In the genomic region with DNA sequence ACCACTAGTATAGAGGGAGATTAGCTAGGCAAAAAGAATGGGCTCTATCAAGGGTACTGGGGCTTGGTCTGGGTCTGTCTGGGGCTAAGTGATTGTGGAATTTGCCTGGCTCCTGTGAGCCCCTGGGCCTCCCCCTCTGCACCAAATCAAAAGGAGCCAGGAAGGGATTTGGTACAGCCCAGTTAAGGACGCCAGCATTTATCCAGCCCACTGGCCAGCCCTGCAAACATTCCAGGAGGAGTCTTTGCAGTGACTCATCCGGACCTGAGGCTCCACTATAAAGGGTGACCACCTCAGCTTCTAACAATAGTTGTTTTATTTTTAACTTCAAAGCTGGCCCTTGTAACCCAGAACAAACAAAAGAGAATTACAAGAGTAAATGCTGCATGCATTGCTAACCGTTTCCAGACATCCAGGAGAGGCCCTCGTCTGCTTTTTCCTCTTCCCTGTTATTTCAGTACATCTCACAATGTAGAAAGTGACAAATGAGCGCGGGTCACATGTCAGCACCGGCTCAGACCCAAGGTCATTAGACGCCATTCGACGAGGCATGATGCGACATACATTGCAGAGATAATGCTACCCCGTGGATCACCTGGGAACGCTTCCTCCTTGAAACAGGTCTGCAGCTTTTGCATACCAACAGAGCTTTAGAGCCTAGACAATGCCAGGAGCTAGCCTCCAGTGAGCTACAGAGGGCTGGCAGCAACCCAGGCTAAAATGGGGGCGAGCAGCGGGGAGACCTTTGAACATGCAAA, we compare ENCODE assay signal across 9 mouse cellular contexts.
A peak's percentile ranks its signal among the peaks of the same experiment; 100 is the strongest.
DNase-seq lines count a peak whose midpoint lies in the region; ATAC-seq lines count a peak whose summit lies in the region.
"Had no signal": no experiment of that assay in that cellular context is flagged by ENCODE, and none has a peak within 500 bp of the region (broad histone marks: within the 10 kb centered on the region; RNA-seq: fewer than 3 reads in every experiment).

No protein-coding gene starts in this region.

- 0 out of 2 replicates have a peak, but pooled peaks cover 5% of the 10 kb centered on the region for H3K36me3 ChIP-seq in kidney, embryonic 15.5 days
- no peaks in the 10 kb centered on the region for H3K36me3 ChIP-seq in embryonic facial prominence, embryonic 15.5 days
- H3K36me3 ChIP-seq in hindbrain, embryonic 16.5 days (ENCODE audit: control insufficient read depth, insufficient read depth, low read length) = no peaks in the 10 kb centered on the region

- no peak for ATAC-seq in kidney, embryonic 15.5 days (replicated peaks; ENCODE audit: low FRiP score)
- peak; percentile 29; the same call in 1 of the 2 replicates for ATAC-seq in embryonic facial prominence, embryonic 15.5 days (ENCODE audit: insufficient number of reproducible peaks, low FRiP score, low TSS enrichment, low read depth)
- ATAC-seq in hindbrain, embryonic 16.5 days = no peak; the same call in 1 of the 2 replicates

- 42% methylated on average over 15 of the region's 15 CpGs for WGBS in kidney, embryonic 15.5 days
- WGBS in embryonic facial prominence, embryonic 15.5 days = 27% methylated on average over 15 of the region's 15 CpGs
- 42% methylated on average over 15 of the region's 15 CpGs for WGBS in hindbrain, embryonic 16.5 days

- no peak for DNase-seq in kidney, adult 18-20 months
- peak; percentile 30 for DNase-seq in adrenal gland, postnatal 10 days
- no peak for DNase-seq in c-Kit-positive CD71-positive TER-119-positive erythroid progenitor cells, embryonic 14.5 days (ENCODE audit: low spot score)
- DNase-seq in B cell, adult 2 months = no peak
- no peak for DNase-seq in right cerebral cortex, postnatal 14 days

- H3K27ac ChIP-seq in kidney, embryonic 15.5 days = 0 out of 2 replicates have a peak overlapping the region, but pooled peaks have one; percentile 27
- H3K27ac ChIP-seq in embryonic facial prominence, embryonic 15.5 days (replicated peaks) = peak overlapping the region; percentile 34; the same call in 1 of the 2 replicates
- 0 out of 2 replicates have a peak overlapping the region, but pooled peaks have one; percentile 10 for H3K27ac ChIP-seq in hindbrain, embryonic 16.5 days (ENCODE audit: low read depth, low read length)

- H3K4me3 ChIP-seq in kidney, embryonic 15.5 days (replicated peaks) = no peak overlapping the region
- no peak overlapping the region for H3K4me3 ChIP-seq in embryonic facial prominence, embryonic 15.5 days (replicated peaks)
- no peak overlapping the region for H3K4me3 ChIP-seq in hindbrain, embryonic 16.5 days (ENCODE audit: low read length)

- no peak overlapping the region for H3K9ac ChIP-seq in kidney, embryonic 15.5 days
- no peak overlapping the region for H3K9ac ChIP-seq in embryonic facial prominence, embryonic 15.5 days
- no peak overlapping the region for H3K9ac ChIP-seq in hindbrain, embryonic 16.5 days (ENCODE audit: low read depth, low read length)

- H3K4me2 ChIP-seq in kidney, embryonic 15.5 days = no peak overlapping the region
- H3K4me2 ChIP-seq in embryonic facial prominence, embryonic 15.5 days (replicated peaks) = no peak overlapping the region
- no peak overlapping the region for H3K4me2 ChIP-seq in hindbrain, embryonic 16.5 days (ENCODE audit: low read length)

- H3K4me1 ChIP-seq in kidney, embryonic 15.5 days = peaks cover 15% of the 10 kb centered on the region
- H3K4me1 ChIP-seq in embryonic facial prominence, embryonic 15.5 days = peaks cover 8% of the 10 kb centered on the region; the same call in 1 of the 2 replicates
- no peaks in the 10 kb centered on the region for H3K4me1 ChIP-seq in hindbrain, embryonic 16.5 days (ENCODE audit: control insufficient read depth, insufficient read depth, low read depth, low read length)

- no peaks in the 10 kb centered on the region for H3K27me3 ChIP-seq in kidney, embryonic 15.5 days
- no peaks in the 10 kb centered on the region for H3K27me3 ChIP-seq in embryonic facial prominence, embryonic 15.5 days
- H3K27me3 ChIP-seq in hindbrain, embryonic 16.5 days (replicated peaks; ENCODE audit: control insufficient read depth, insufficient read depth, low read length) = no peaks in the 10 kb centered on the region

- H3K9me3 ChIP-seq in kidney, embryonic 15.5 days (replicated peaks) = no peaks in the 10 kb centered on the region
- H3K9me3 ChIP-seq in embryonic facial prominence, embryonic 15.5 days (replicated peaks) = no peaks in the 10 kb centered on the region
- no peaks in the 10 kb centered on the region for H3K9me3 ChIP-seq in hindbrain, embryonic 16.5 days (ENCODE audit: control insufficient read depth, low read length)
- H3K9me3 ChIP-seq: G1E had no signal
